Mouse (Mus musculus) frontal cortex, adult (tissue): ENCODE results near the gene Catsperg1.
"Not testable (repeated sequence)": the region's sequence is repeated elsewhere in the genome, so short reads cannot be mapped to it uniquely, and the experiment has no call there.

Experiments used
- ATAC-seq: cut with Nextera tagmentation; 2 replicates; pipeline ENCODE4 v1.9.2; 2017; ENCODE audit warnings: mild to moderate bottlenecking, moderate library complexity, mixed read lengths; ENCODE audit not compliant: low TSS enrichment

The Catsperg1 gene

DNA sequence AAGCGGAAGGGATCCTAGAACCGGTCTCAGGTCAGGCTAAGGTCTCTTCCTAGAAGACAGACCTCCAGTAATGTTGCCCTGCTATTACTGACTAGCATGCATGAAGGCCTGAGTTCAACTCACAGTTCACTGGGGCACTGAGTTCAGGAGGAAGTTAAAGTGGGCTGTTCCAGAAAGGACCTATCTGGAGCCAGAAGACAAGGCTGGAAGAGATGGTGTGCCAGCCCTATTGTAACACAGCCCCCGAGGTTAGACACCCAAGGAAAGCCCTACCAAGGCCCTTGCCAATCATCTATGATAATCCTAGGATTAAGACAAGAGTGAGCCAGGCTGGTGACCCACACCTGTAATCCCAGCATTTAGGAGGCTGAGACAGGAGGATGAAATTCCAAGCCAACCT is 17.7 kb upstream of the Catsperg1 start:
- ATAC-seq = no peak

GRCm38 (mm10) chr7:29230560-29230959 is 16.7 kb upstream of the Catsperg1 start:
- ATAC-seq = no peak

DNA sequence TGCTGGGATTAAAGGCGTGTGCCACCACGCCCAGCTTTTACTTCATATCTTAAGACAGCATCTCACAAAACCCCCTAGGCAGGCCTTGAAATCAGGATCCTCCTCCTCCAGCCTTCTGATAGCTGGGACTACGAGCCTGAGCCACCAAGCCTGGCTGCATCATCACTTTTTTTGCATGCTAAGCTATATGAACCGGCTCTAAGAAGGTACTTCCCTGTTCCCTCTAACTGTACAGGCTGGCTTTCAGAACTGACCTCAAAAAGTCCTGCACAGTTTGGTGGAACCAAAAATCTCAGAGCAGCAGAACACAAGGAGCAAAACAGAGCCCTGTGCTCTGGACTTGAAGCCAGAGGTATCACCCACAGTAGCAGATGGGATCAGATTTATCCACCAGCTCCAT is 14.4 kb upstream of the Catsperg1 start:
- no peak for ATAC-seq

- peak; percentile 50; the same call in 1 of the 2 replicates for ATAC-seq
Observed at GRCm38 (mm10) chr7:29225520-29225919, 11.7 kb upstream of the Catsperg1 start.

DNA sequence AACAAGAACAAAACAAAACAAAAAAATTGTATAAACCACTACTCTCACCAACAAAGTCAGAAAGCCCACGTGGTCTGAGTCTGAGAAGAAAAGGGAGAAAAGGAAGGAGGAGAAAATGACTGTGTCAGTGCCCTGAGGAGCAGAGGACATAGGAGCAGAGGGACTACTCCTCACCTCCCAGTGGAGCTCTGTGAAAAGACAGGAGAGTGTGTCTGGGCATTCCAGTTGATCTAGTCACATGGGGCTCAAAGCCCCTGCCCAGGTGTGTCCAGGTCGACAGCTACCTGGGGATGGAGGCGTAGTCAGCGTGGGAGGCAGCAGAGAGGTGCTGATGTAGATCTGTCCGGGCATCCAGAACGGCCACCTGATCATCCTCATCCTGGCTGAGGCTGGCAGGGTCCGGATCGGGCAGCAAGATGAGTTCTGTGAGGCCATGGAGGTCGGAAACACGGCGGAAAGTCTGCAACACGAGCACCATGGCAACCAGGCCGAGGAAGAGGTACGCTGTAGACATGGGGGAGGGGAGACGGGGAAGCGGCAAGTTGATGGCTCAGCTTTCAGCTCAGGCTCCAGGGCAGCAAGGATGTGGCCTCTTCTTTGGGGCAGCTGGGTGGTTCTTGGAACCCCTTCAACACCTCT is 11.0 kb upstream of the Catsperg1 start:
- ATAC-seq = no peak; the same call in 1 of the 2 replicates

DNA sequence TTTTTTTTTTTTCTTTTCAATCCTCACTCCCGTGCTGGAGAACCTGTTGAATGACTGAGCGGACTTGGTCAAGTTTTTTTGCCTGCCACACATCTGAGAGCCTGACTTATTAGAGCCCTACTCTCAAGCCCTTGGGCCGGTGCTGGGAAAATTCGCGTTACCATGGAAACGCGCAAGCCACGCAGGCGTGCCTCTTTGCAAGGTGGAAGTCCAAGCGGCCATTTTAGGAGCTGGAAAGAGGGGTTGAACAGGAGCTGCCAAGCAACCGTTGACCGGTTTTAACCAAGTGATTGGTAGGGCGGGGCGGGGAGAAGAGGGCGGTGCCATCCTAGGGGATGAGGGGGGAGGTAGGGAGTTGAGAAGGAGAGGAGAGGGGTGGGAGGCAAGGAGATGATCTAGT is 1.0 kb upstream of the Catsperg1 start:
- ATAC-seq = no peak

DNA sequence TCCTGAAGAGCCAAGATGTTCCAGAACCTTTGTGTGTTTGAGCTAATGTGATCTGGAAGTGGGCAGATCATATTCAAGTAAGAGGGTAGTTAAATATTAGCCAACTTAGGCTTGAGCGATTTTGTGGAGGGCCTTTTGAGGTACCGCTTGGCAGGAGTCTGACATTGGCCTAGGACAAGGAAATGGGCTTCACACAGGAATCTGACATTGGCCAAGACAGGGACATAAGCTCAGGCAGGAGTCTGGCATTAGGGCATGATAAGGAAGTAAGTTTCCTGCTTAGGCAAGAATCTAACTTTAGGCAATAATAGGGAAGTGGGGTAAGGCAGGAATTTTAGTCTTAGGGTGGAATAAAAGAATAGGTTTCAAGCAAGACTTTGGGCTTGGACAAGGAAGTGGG is 401 bp upstream of the Catsperg1 start:
- no peak for ATAC-seq

DNA sequence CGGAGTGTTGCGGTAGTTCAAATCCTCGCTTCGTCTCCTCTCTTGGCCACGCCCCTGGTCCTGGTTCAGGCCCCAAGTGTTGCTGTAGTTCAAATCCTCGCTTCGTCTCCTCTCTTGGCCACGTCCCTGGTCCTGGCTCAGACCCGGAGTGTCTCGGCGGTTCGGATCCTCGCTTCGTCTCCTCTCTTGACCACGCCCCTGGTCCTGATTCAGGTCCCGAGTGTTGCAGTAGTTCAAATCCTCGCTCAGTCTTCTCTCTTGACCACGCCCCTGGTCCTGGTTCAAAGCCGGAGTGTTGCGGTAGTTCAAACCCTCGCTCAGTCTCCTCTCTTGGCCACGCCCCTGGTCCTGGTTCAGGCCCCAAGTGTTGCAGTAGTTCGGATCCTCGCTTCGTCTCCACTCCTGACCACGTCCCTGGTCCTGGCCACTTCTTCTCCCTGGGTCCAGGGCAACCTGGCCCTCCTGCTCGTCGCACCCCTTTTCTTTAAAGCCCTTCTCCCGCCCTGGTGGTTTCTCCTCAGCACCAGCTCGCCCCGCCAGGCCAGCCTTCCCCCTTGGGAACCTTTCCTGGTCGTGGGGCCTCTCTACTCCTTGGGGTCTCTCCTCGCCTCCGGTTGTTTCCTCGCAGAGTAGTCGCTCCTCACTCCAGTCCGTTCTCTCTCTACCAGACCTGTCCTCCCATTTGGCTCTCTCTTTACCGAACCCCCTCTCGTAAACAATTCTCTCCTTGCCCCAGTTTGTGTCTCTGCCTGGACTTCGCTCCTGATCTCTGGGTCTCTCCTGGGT is 867 bp downstream of the Catsperg1 start:
- ATAC-seq = not testable (repeated sequence)

- no peak for ATAC-seq
Observed at GRCm38 (mm10) chr7:29212199-29212765, 1.6 kb downstream of the Catsperg1 start.

- ATAC-seq = no peak
Observed at GRCm38 (mm10) chr7:29211415-29212198, 2.2 kb downstream of the Catsperg1 start.

DNA sequence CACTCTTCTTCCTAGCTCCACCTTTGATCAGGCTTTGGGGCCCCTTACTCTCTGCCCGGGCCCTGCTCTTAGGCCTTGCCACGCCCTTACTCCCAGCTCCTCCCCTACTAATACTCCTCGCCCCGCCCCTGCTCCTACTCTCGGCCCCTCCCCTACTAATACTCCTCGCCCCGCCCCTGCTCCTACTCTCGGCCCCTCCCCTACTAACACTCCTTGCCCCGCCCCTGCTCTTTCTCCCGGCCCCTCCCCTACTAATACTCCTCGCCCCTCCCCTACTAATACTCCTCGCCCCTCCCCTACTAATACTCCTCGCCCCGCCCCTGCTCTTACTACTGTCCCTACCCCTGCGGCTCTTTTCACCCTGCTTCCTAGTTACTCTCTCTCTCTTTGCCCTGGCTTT is 2.8 kb downstream of the Catsperg1 start:
- not testable (repeated sequence) for ATAC-seq

DNA sequence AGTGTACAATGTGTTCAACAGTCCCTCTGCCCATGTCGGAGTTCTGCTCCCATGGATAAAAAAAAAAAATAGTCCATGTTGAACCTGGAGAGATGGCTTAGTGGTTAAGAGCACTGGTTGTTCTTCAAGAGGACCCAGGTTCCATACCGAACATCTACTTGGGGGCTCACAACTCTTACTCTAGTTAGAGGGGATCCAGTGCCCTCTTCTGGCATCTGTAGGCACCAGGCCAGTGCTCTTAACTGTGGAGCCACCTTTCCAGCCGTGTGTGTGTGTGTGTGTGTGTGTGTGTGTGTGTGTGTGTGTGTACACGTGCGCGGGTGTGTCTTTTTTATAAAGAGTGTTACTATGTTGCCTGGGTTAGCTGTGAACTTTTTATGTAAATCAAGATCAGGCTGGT is 11.3 kb downstream of the Catsperg1 start:
- ATAC-seq = no peak

DNA sequence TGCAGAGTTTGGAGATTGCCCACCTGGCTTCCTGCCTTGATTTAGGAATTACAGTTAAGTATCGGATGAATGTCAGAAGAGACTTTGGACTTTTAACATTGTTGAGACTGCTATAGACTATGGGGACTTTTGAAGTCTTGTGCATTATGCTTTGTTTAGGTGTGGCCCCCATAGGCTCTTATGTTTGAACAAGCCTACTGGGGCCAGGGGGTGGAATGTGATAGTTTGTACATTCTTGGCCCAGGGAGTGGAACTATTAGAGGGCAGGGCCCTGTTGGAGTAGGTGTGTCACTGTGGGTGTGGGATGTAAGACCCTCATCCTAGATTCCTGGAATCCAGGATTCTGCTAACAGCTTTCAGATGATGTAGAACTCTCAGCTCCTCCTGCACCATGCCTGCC is 19.6 kb downstream of the Catsperg1 start:
- ATAC-seq = not testable (repeated sequence)

- ATAC-seq = not testable (repeated sequence)
Observed at GRCm38 (mm10) chr7:29181323-29181722, 32.5 kb downstream of the Catsperg1 start.

GRCm38 (mm10) chr7:29180854-29181236 is 33.0 kb downstream of the Catsperg1 start:
- no peak for ATAC-seq

DNA sequence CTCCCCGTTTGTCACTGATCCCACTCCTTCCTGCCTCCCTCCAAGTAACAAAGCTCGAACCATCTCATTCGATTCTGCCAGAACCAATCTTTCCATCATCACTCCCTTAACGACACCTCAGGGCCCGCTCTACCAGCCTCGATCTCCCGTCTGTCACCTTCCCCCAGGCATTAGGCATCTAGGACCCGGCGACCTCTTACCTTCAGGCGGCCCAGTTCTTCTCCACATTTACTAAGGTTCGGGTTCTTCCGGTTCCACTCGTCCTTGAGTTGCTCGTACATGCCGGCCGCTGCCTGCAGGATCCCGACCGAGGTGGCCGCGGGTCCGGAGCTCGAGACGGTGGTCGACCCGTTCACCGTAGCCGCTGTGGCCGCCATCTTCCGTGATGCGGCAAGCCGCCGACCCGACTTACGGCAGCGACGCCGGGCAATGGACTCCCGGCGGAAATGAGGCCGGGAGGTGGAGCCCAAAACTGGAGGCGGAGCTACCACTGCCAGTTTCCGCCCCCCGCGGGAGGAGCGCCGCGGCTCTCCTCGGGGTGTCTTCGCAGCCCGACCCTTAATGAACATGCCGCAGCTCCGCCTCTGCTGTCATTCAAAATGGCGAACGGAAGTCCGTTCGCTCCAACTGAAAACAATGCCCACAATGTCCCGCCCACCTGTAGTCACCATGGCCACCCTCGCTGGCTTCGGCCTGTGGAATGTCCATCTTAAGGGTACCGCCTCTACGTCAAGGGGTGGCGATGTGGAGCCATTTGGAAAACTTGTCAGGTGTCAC is 33.6 kb downstream of the Catsperg1 start, which contains the start of gene Psmd8:
Psmd8 (minus strand) TSS at position 625 of the 777 bp plus-strand sequence.
- ATAC-seq = peak; percentile 99

GRCm38 (mm10) chr7:29179323-29179722 is 34.5 kb downstream of the Catsperg1 start:
- ATAC-seq = no peak

DNA sequence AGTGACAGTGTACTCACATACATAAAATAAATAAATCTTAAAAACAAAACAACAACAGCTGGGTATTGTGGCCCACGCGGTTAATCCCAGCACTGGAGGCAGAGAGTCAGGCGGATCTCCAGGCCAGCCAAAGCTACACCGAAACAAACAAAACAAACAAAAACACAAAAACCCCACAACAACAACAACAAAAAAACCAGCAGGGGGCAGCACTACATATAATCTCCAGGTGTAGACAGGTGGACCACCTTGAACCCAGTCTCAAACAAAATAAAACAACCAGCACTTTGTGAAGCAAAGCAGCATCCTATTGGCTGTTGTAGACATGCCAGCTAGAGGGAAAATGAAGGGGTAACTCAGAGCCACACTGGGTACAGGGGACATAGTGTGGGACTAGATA is 35.7 kb downstream of the Catsperg1 start:
- no peak for ATAC-seq

GRCm38 (mm10) chr7:29172390-29173016 is 41.3 kb downstream of the Catsperg1 start:
- ATAC-seq = no peak

DNA sequence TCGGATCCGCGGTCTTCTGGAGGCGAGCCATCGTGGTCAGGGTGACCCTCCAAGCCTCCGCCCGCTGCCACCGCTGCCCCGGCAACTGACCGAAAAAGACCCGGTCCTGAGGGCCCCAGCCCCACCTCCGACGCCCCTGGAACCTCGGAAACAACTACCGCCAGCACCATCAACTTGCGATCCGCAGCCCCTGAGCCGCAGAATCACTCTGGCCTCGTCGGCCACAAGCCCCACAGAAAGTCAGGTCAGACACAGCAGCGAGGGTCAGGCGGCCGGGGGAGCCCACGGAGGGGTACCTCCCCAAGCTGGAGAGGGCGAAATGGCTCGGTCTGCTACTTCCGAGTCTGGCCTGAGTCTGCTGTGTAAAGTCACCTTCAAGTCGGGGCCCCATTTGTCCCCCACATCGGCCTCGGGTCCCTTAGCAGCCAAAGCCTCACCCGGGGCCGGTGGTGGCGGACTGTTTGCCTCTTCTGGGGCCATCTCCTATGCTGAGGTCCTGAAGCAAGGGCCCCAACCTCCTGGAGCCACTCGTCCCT is 42.2 kb downstream of the Catsperg1 start:
- ATAC-seq = no peak
